Mouse (Mus musculus): ENCODE measurements at regions not wholly inside any gene's neighbourhood (a gene's known extent, or its start where the extent isn't known, plus 50 kb on each side); places are given as distances from the start of the nearest gene placed in this dataset.

- no peaks in the 10 kb centered on the region for H3K27me3 ChIP-seq (ENCODE audit: control insufficient read depth, insufficient read depth, insufficient read length)
- TF ChIP-seq MYOD1 (IDR thresholded peaks at IDR 0.05; ENCODE audit: control insufficient read depth, insufficient read length, low read depth): no peak
- no peak for TF ChIP-seq CEBPB (IDR thresholded peaks at IDR 0.05; ENCODE audit: low read depth)
- no peak for TF ChIP-seq FOSL1 (IDR thresholded peaks at IDR 0.05; ENCODE audit: insufficient read depth, low read length, poor library complexity, severe bottlenecking)
- TF ChIP-seq CTCF (IDR thresholded peaks at IDR 0.05; ENCODE audit: control insufficient read depth, insufficient read depth, insufficient read length): no peak
- no peak for TF ChIP-seq MAX (IDR thresholded peaks at IDR 0.05)
- no peak for TF ChIP-seq USF1 (IDR thresholded peaks at IDR 0.05; ENCODE audit: low read depth)
- no peak for TF ChIP-seq MYOG (IDR thresholded peaks at IDR 0.05; ENCODE audit: control insufficient read depth, extremely low read depth, insufficient read length)
- no peaks in the 10 kb centered on the region for H3K36me3 ChIP-seq (ENCODE audit: control insufficient read depth, insufficient read depth)
- no peak overlapping the region for H3ac ChIP-seq (ENCODE audit: control insufficient read depth, insufficient read length, low read depth)
- no peak overlapping the region for H3K4me3 ChIP-seq (ENCODE audit: insufficient read depth, poor library complexity, severe bottlenecking)
- H3K79me2 ChIP-seq (ENCODE audit: control insufficient read depth, insufficient read depth): no peaks in the 10 kb centered on the region
- no peaks in the 10 kb centered on the region for H3K79me3 ChIP-seq (ENCODE audit: low read depth)
Observed at GRCm38 (mm10) chr8:25449590-25449989, 625.4 kb upstream of the Adam5 start.

- Histone ChIP-seq H3K79me3 (ENCODE audit: low read depth) (no peaks in the 10 kb centered on the region), H3K27me3 (ENCODE audit: control insufficient read depth, insufficient read depth, insufficient read length) (no peaks in the 10 kb centered on the region), H3ac (ENCODE audit: control insufficient read depth, insufficient read length, low read depth) (no peak overlapping the region), H3K36me3 (ENCODE audit: control insufficient read depth, insufficient read depth) (no peaks in the 10 kb centered on the region), H3K79me2 (ENCODE audit: control insufficient read depth, insufficient read depth) (no peaks in the 10 kb centered on the region), H3K4me3 (ENCODE audit: insufficient read depth, poor library complexity, severe bottlenecking) (no peak overlapping the region)
- TF ChIP-seq MYOD1 (IDR thresholded peaks at IDR 0.05; ENCODE audit: control insufficient read depth, insufficient read length, low read depth): no peak
- TF ChIP-seq CTCF (IDR thresholded peaks at IDR 0.05; ENCODE audit: control insufficient read depth, insufficient read depth, insufficient read length): no peak
- TF ChIP-seq MAX (IDR thresholded peaks at IDR 0.05): no peak
- TF ChIP-seq FOSL1 (IDR thresholded peaks at IDR 0.05; ENCODE audit: insufficient read depth, low read length, poor library complexity, severe bottlenecking): no peak
- no peak for TF ChIP-seq CEBPB (IDR thresholded peaks at IDR 0.05; ENCODE audit: low read depth)
Observed at GRCm38 (mm10) chr8:25447900-25448299, 623.7 kb upstream of the Adam5 start.

GRCm38 (mm10) chr8:25445968-25446367, 621.8 kb upstream of the Adam5 start:
- H3K79me3 ChIP-seq (ENCODE audit: low read depth): no peaks in the 10 kb centered on the region
- H3K27me3 ChIP-seq (ENCODE audit: control insufficient read depth, insufficient read depth, insufficient read length): no peaks in the 10 kb centered on the region
- H3K36me3 ChIP-seq (ENCODE audit: control insufficient read depth, insufficient read depth): no peaks in the 10 kb centered on the region
- no peak for TF ChIP-seq CTCF (IDR thresholded peaks at IDR 0.05; ENCODE audit: control insufficient read depth, insufficient read depth, insufficient read length)
- TF ChIP-seq FOSL1 (IDR thresholded peaks at IDR 0.05; ENCODE audit: insufficient read depth, low read length, poor library complexity, severe bottlenecking): no peak
- TF ChIP-seq CEBPB (IDR thresholded peaks at IDR 0.05; ENCODE audit: low read depth): no peak
- no peak for TF ChIP-seq USF1 (IDR thresholded peaks at IDR 0.05; ENCODE audit: low read depth)
- no peak for TF ChIP-seq MAX (IDR thresholded peaks at IDR 0.05)
- no peak for TF ChIP-seq MYOG (IDR thresholded peaks at IDR 0.05; ENCODE audit: control insufficient read depth, extremely low read depth, insufficient read length)
- TF ChIP-seq MYOD1 (IDR thresholded peaks at IDR 0.05; ENCODE audit: control insufficient read depth, insufficient read length, low read depth): no peak
- no peaks in the 10 kb centered on the region for H3K79me2 ChIP-seq (ENCODE audit: control insufficient read depth, insufficient read depth)
- H3ac ChIP-seq (ENCODE audit: control insufficient read depth, insufficient read length, low read depth): no peak overlapping the region
- H3K4me3 ChIP-seq (ENCODE audit: insufficient read depth, poor library complexity, severe bottlenecking): no peak overlapping the region

GRCm38 (mm10) chr8:25445054-25445453, 620.9 kb upstream of the Adam5 start:
- Histone ChIP-seq H3ac (ENCODE audit: control insufficient read depth, insufficient read length, low read depth) (no peak overlapping the region), H3K79me3 (ENCODE audit: low read depth) (no peaks in the 10 kb centered on the region), H3K36me3 (ENCODE audit: control insufficient read depth, insufficient read depth) (no peaks in the 10 kb centered on the region), H3K27me3 (ENCODE audit: control insufficient read depth, insufficient read depth, insufficient read length) (no peaks in the 10 kb centered on the region), H3K4me3 (ENCODE audit: insufficient read depth, poor library complexity, severe bottlenecking) (no peak overlapping the region), H3K79me2 (ENCODE audit: control insufficient read depth, insufficient read depth) (no peaks in the 10 kb centered on the region)
- no peak for TF ChIP-seq CEBPB (IDR thresholded peaks at IDR 0.05; ENCODE audit: low read depth)
- TF ChIP-seq MAX (IDR thresholded peaks at IDR 0.05): no peak
- TF ChIP-seq USF1 (IDR thresholded peaks at IDR 0.05; ENCODE audit: low read depth): no peak
- TF ChIP-seq MYOD1 (IDR thresholded peaks at IDR 0.05; ENCODE audit: control insufficient read depth, insufficient read length, low read depth): no peak
- TF ChIP-seq FOSL1 (IDR thresholded peaks at IDR 0.05; ENCODE audit: insufficient read depth, low read length, poor library complexity, severe bottlenecking): no peak
- TF ChIP-seq CTCF (IDR thresholded peaks at IDR 0.05; ENCODE audit: control insufficient read depth, insufficient read depth, insufficient read length): no peak
- no peak for TF ChIP-seq MYOG (IDR thresholded peaks at IDR 0.05; ENCODE audit: control insufficient read depth, extremely low read depth, insufficient read length)

GRCm38 (mm10) chr8:25443552-25443951, 619.4 kb upstream of the Adam5 start:
- TF ChIP-seq MYOG (IDR thresholded peaks at IDR 0.05; ENCODE audit: control insufficient read depth, extremely low read depth, insufficient read length) (no peak), MAX (IDR thresholded peaks at IDR 0.05) (no peak)
- Histone ChIP-seq H3K79me2 (ENCODE audit: control insufficient read depth, insufficient read depth) (no peaks in the 10 kb centered on the region), H3K27me3 (ENCODE audit: control insufficient read depth, insufficient read depth, insufficient read length) (no peaks in the 10 kb centered on the region), H3ac (ENCODE audit: control insufficient read depth, insufficient read length, low read depth) (no peak overlapping the region), H3K36me3 (ENCODE audit: control insufficient read depth, insufficient read depth) (no peaks in the 10 kb centered on the region), H3K4me3 (ENCODE audit: insufficient read depth, poor library complexity, severe bottlenecking) (no peak overlapping the region), H3K79me3 (ENCODE audit: low read depth) (no peaks in the 10 kb centered on the region)

GRCm38 (mm10) chr8:25441057-25441441, 616.9 kb upstream of the Adam5 start:
- Histone ChIP-seq H3K4me3 (ENCODE audit: insufficient read depth, poor library complexity, severe bottlenecking) (no peak overlapping the region), H3K27me3 (ENCODE audit: control insufficient read depth, insufficient read depth, insufficient read length) (no peaks in the 10 kb centered on the region), H3K36me3 (ENCODE audit: control insufficient read depth, insufficient read depth) (no peaks in the 10 kb centered on the region), H3K79me2 (ENCODE audit: control insufficient read depth, insufficient read depth) (no peaks in the 10 kb centered on the region), H3ac (ENCODE audit: control insufficient read depth, insufficient read length, low read depth) (no peak overlapping the region), H3K79me3 (ENCODE audit: low read depth) (no peaks in the 10 kb centered on the region)
- TF ChIP-seq CTCF (IDR thresholded peaks at IDR 0.05; ENCODE audit: control insufficient read depth, insufficient read depth, insufficient read length) (no peak), CEBPB (IDR thresholded peaks at IDR 0.05; ENCODE audit: low read depth) (no peak)

Measured in C2C12 (cell line).